Mouse (Mus musculus): ENCODE data around the gene Srprb.
"Not testable (repeated sequence)": the region's sequence is repeated elsewhere in the genome, so short reads cannot be mapped to it uniquely, and the experiment has no call there.

Srprb gene

DNA sequence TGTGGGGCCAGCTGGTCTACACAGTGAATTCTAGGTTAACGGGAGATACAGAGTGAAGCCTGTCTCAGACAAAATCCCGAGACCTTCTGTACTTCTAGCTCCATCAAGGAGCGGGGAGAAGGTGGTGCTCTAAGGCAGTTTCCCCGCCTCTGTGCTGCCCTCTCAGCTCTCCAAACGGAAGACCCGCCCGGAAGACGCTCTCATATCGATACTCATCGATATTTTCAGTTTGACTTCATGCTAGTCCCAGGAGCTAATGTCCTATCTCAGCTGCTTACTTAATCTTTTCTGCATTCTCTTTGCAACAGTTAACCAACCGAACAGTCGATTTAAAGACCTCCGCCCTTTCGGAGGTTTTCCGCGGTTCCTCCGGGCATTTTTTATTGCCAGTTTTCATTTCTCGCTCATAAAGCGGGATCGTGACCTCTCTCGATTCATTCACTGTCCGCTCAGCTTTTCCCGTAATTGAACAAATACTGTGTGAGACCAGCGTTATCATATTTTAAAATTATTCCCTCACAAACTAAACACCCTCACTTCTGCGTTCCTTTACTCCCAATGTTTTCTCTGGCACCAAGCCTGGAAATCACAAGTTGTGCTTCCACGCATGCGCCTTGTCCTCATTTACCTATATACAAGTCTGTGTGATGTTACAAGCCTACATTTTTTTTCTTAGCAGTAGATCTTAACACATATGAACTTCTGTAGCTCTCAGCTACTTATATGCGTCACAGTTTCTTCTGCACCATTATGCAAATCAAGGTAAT lies 10.9 kb upstream of the Srprb start:
- no peak for DNase-seq (ENCODE audit: low spot score in 2 of 2)

DNA sequence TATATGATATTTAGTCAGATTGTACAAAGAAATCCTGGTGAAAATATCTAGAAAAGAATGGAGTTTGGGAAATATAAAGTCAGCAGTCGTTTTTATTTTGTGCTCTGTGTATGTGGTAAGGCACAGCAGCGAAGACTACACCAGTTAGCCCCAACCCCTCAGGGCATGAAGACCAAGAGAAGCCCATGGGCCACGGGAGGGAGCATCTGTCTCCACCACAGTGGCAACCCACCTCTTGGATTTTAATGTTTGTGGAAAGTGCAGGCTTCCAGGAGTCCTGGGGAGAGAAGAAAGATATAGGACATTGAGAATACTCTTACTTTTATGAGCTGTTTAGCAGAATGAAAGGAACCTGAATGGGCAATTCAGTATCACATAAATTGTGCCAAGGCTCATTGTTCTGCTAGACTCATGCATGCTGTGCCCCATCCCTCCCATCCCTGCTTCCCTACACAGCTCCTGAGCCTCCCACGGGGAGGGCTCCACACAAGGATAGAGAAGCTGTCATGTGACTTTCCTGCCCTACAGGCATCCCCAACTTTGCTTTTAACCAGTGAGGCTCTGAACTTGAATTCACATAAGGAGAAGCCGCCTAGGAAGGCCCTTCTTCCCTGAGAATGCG lies 7.0 kb upstream of the Srprb start:
- no peak for DNase-seq (ENCODE audit: low spot score in 2 of 2)

DNA sequence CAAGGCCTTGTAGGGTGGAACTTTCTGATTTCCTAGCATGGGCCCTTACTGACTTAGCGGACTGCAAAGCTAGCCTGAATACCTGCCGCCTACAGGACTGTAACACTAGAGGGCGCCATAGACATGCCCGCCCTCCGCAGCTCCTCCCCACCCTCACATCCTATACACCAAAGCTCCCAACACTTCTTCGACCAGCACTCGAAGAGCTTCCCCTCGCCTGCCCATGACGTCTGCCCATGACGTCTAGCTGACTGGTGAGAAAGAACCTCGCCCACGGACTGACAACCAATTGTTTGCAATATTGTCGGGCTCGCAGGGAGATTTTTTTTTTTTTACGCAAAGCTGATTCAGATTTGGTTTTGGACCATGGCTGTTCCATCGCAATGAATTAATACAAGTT lies 5.9 kb upstream of the Srprb start:
- peak; percentile 63 to 65 for DNase-seq (ENCODE audit: low spot score in 2 of 2)

GRCm38 (mm10) chr9:103205786-103206185 lies 3.8 kb upstream of the Srprb start:
- DNase-seq (ENCODE audit: low spot score in 2 of 2), result no peak

- DNase-seq (ENCODE audit: low spot score in 2 of 2), result no peak
Observed at GRCm38 (mm10) chr9:103188416-103188815, 13.5 kb downstream of the Srprb start.

- no peak for DNase-seq (ENCODE audit: low spot score in 2 of 2)
Observed at GRCm38 (mm10) chr9:103186747-103187146, 15.2 kb downstream of the Srprb start.

- no peak for DNase-seq (ENCODE audit: low spot score in 2 of 2)
Observed at GRCm38 (mm10) chr9:103185946-103186345, 16.0 kb downstream of the Srprb start.

DNA sequence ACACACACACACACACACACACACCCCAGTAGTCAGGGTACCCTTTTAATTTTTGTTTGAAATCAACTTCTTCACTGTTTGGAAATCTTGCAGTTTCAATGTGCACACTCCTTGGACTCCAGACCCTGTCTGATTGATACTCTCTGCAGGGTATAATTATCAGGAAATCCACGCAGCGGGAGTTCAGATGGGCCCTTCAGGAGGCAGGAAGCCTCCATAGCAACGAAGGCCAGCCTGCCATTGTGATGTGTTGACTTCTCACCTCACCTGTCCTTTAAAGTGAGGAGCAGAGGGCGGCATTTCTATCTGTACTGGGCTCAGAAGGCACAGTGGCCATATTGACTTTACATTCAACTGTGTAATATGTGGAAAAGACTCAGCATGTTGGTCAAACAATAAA lies 17.1 kb downstream of the Srprb start:
- no peak for DNase-seq (ENCODE audit: low spot score in 2 of 2)

- no peak for DNase-seq (ENCODE audit: low spot score in 2 of 2)
Observed at GRCm38 (mm10) chr9:103181886-103182285, 20.1 kb downstream of the Srprb start.

DNA sequence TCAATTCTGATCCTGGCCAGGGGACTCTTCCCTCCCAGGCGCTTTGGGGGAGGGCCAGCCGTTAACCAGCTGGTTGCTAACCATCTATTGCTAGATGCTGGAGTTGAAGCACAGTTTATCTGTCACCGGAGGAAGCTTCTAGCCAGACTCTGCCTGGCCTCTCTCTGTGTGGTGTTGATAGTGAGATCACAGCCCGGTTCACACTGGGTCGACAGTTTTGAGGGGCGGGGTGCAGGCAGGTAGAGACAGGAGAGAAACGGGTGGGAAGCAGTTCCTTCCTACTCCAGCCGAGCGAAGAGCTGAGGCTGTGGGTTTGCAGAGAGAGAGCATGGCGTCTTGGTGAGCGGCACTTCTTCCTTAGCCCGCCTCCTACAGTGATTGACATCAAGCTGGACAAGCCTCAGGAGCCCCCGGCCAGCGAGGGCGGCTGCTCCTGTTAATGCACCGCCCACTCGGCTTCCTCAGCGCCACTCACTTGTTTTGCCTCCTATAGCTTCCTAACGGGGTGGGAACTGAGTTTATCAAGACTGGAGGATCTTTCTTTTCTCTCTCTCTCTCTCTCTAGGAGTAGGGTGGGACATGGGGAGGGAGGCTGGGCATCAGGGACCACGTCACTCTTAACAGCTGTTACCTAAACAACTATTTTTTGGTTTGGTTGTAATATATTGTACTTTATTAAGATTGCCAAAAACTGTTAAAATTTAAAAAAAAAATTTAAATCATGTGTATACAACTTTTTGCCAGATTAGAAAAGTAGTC lies 21.0 kb downstream of the Srprb start:
- DNase-seq (ENCODE audit: low spot score in 2 of 2), result peak; percentile 68 to 71

- peak; percentile 34 to 56 for DNase-seq (ENCODE audit: low spot score in 2 of 2)
Observed at GRCm38 (mm10) chr9:103180303-103180702, 21.6 kb downstream of the Srprb start.

DNA sequence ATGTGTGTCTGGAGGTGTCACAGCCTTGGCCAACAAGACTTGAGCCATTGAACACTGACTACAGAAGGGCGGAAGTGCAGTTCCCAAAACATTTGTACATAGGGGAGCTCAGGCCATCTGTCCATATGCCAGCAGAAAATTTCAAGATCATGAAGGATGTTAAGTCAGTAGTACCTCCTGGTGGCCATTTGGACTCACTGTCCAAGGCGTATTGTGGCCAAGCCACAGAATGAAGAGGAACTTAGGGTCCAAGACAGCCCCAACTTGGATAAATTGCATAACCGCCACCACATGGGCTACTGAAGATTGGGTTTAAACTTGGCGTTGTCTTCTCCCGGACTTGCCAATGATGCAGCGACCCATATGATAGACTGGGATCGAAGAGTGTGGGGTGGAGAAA lies 26.2 kb downstream of the Srprb start:
- no peak for DNase-seq (ENCODE audit: low spot score in 2 of 2)

DNA sequence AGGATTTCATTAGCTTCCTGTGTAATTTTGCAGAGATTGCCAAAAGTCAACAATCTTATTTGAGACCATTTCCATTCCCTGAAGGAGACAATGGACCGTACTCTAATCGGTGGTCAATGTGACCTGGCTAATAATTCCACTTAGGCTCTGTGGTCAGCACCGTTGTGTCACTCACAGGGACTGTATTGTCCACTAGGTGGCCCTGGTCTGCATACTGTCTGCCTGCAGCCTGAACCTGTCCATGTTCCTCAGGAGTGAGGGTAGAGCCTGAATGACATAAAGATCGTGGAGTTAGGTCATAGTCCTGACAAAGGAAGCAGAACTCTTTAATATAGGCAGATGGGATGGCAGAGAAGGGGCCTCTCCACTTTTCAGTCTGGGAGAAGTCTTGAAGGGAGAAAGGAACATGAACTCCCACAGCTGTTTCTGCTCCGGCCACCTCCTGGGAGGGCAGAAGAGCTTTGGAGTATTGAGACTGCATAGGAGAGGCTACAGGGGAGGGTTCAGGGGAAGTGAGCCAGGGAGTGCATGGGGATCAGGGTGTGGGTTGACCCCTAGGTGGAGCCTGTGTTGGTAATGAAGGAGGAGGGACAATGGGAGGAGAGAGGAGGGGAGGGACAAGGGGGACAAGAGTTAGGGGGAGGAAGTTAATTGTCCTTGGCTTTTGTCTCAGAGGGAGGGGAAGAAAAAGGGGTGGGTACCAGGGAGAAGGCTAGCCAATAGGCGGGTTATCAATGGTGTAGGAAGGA lies 27.0 kb downstream of the Srprb start:
- no peak for DNase-seq (ENCODE audit: low spot score in 2 of 2)

GRCm38 (mm10) chr9:103168771-103169170 lies 33.2 kb downstream of the Srprb start:
- no peak for DNase-seq (ENCODE audit: low spot score in 2 of 2)

DNA sequence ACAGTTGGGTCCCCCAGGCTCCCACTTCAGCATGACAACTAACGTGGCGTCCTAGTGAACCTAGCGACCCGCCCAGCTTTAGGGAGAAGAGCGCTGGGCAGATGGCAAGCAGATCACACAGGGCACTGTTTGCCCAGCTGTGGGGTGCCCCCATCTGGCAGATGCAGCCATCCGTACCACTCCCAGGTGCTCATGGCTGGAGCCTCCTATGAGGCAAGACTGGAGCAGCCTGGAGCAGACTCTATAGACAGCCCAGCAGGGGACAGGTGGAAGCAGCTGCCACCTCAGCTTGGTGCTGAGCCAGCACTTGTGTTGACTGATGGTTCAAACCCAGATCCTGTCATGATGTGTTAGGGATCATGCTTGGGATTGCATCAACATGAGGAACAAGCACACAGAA lies 33.9 kb downstream of the Srprb start:
- DNase-seq (ENCODE audit: low spot score in 2 of 2), result no peak

- no peak for DNase-seq (ENCODE audit: low spot score in 2 of 2)
Observed at GRCm38 (mm10) chr9:103163806-103164205, 38.1 kb downstream of the Srprb start.

DNA sequence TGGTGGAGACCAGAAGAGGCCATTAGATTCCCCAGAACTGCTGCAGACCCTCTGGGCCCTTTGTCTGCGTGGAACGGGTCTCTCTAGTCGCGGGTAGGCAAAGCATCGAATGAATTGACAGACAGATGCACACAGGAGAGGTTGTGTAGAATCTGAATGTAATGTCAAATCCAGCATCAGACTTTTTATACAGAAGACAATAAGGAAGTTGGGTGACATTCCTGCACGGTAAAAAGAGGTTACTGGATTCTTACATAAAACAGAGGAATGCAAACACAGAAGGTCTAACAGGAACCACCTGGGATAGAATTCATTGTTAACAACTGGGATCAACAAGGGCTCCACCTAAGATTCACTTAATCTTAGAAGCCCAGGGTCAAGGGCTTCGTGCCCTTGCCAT lies 46.8 kb downstream of the Srprb start:
- not testable (repeated sequence) for DNase-seq (ENCODE audit: low spot score in 2 of 2)

GRCm38 (mm10) chr9:103154568-103154967 lies 47.4 kb downstream of the Srprb start:
- DNase-seq (ENCODE audit: low spot score in 2 of 2), result no peak

DNA sequence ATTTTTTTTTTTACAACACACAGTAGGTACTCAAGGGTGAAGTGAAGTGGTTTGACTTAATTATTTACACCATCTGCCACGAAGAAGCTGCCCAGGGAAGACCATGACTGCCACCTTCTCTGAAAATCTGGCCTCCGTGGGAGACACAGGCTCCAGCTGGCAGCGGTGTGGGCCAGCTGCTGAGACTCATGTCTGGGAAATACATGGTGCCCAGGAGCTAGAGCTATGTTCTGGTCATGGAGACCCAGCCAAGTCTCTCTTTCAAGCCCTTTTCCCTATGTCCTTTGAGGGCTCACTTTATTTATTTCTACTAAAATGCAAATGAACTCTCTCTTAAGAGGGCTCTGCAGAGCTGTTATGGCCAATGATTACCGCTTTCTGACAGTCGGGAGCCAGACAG lies 48.7 kb downstream of the Srprb start:
- DNase-seq (ENCODE audit: low spot score in 2 of 2), result no peak

DNA sequence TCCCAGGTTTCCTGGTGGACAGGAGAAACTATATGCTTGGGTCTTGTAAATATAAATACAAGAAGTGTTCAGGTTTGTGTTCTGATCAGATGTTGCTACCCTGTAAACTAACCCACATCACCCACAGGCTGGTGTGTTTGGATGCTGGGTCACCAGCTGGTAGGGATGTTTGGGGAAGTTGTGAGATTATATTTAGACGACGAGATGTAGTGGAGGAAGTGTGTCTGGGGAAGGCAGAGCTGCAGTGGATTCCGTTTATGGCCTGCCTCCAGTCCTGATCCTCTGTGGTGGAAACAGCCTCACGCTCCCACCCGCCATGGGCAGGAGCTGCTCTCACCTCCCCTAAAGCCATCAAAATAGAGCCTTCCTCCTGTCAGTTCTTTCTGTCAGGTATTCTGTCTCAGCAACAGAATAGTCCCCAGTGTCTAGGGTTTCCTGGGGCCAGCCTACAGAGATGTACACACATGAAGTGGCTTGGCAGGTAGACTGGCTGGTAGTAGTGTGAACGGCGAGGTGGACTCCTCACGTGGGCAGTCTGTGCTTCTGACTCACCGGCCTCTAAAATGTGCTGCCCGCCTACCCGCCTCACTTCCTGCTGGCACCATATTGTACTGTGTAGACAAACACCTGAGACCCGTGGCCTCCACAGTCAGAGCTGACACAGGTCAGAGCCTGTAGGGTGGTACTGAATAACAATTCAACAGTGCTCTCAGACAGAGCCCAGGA lies 52.7 kb downstream of the Srprb start:
- peak in 1 of 2 experiments; percentile 10 for DNase-seq (ENCODE audit: low spot score in 2 of 2)

DNA sequence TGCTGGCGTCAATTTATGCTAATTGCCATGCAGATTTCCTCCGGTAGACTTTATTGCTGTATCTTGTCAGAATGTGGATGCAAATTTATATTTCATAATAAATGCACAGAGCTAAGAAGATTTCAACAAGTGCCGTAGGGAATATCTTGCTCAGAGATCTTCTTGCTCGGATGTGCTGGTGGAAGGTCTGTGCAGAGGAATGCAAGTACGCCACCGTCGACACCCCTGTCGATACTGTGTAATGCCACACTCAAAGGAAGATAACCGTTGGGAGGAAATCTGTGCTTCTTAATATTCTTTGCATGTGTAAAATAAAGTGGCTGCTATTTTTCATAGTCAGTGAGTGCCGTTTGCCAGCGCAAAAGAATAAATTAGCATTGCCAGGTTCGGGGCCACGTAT lies 54.8 kb downstream of the Srprb start:
- DNase-seq (ENCODE audit: low spot score in 2 of 2), result no peak
